Mouse (Mus musculus) forebrain, postnatal 0 days (tissue): ENCODE measurements around the gene Nrn1. TPM values are rescaled to one million over a fixed set of nuclear protein-coding genes. Genes with fewer than 3 reads are reported as not detected.

ENCODE experiments used
- ATAC-seq: fragments of 200-750 bp; cut with Nextera tagmentation; 2 replicates; pipeline ENCODE4 v1.8.0; 2017; ENCODE audit warnings: mild to moderate bottlenecking, moderate library complexity
- DNase-seq: peaks from one replicate; pipeline ENCODE4 v3.0.0-alpha.2; 2015
- H3K27ac ChIP-seq: fragments of 300-500 bp; sonication (generic); 2 replicates; pipeline ENCODE4 v1.5.1; 2014; ENCODE audit warnings: low read depth, mild to moderate bottlenecking, antibody characterized with exemption, low read length, moderate library complexity, mixed read lengths
- H3K27me3 ChIP-seq: fragments of 300-500 bp; sonication (generic); 2 replicates; pipeline ENCODE4 v1.6.1; 2014; ENCODE audit warnings: mild to moderate bottlenecking, low read length, mixed read lengths; ENCODE audit not compliant: insufficient read depth
- H3K36me3 ChIP-seq: fragments of 300-500 bp; sonication (generic); 2 replicates; pipeline ENCODE4 v1.6.1; 2014; ENCODE audit warnings: mild to moderate bottlenecking, moderate library complexity; ENCODE audit not compliant: insufficient read depth
- H3K4me1 ChIP-seq: fragments of 300-500 bp; sonication (generic); 2 replicates; pipeline ENCODE4 v1.6.1; 2014; ENCODE audit warnings: antibody characterized with exemption; ENCODE audit not compliant: insufficient read depth
- H3K4me2 ChIP-seq: fragments of 300-500 bp; sonication (generic); 2 replicates; pipeline ENCODE4 v1.6.1; 2014; ENCODE audit warnings: low read depth, mild to moderate bottlenecking, moderate library complexity
- H3K4me3 ChIP-seq: fragments of 300-500 bp; sonication (generic); 2 replicates; pipeline ENCODE4 v1.5.1; 2014; ENCODE audit warnings: low read depth, low read length, mixed read lengths
- H3K9ac ChIP-seq: fragments of 300-500 bp; sonication (generic); 2 replicates; pipeline ENCODE4 v1.6.1; 2014; ENCODE audit warnings: mild to moderate bottlenecking
- H3K9me3 ChIP-seq: fragments of 300-500 bp; sonication (generic); 2 replicates; pipeline ENCODE4 v1.6.1; 2016; ENCODE audit warnings: low read length
- CTCF ChIP-seq: sonication (generic); IDR thresholded peaks from 2 replicates; pipeline ENCODE4 v1.5.1; 2016; ENCODE audit warnings: antibody characterized with exemption, control low read depth, low read depth
- WGBS: fragments of 180-500 bp; shearing (Covaris S2); extraction: QIAGEN DNeasy Blood & Tissue Kit; methylation state at CpG from one replicate; pipeline ENCODE4 v1.1.7; 2014; 5-methylcytosine and 5-hydroxymethylcytosine counted together
- polyA plus RNA-seq: library from polyadenylated mRNA; unstranded; fragments of >200 nt; fragmentation: Nextera tagmentation; extraction: Ambion mirVana; gene quantifications from 2 replicates; pipeline ENCODE4 v1.2.1, GENCODE M21; 2015
- total RNA-seq: library from RNA; depleted of rRNA; stranded (reverse); fragments of >200 nt; gene quantifications from 2 replicates; pipeline ENCODE4 v1.2.3, GENCODE M21; 2014; rRNA removed

Gene Nrn1
- total RNA-seq (50.5 and 57.7 TPM in 2 replicates), polyA plus RNA-seq (24.9 and 35.1 TPM in 2 replicates)

DNA sequence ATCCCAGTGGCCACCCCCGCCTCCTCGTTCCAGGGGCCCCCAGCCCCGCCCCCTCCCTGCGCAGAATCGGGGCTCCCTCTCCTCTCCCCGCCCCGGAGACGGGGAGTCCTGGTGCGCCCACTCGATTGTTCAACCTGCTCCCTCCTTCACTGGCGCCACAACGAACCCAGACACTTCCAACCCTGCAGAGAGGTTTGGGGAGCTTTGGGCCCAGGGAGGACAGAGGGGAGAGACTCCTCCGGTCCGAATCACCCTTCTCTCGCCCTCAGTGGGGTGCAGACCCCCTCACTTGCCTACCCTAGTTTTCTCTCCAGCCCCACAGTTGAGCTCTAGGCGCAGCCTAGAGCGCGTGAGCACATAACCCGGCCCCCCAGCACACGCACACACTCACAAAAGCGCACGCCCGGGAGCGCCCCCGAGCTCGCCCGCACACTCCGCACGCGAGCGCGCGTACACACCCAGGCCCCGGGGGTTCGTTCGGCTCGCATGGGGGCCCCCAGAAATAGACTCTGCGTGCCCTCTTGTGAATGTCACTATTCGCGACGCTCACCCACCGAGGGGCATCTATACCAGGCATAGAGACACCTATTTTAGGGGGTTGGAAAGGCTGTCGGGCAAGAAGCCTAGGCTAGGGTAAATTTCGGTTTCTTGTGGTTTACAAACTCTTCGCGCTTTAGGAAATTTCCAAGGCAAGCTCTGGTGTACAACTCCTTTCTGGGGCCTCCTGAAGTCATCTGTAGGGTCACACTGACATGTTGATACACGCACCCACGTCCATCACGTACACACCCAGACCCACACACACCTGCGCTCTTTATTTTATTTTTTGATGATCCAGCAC, at the start of gene Nrn1:
TSS of gene Nrn1 (minus strand) at position 401 of the 841 bp plus-strand sequence.
- Histone ChIP-seq H3K36me3 (no peaks in the 10 kb centered on the region), H3K27me3 (peaks cover 9% of the 10 kb centered on the region; the same call in 1 of the 2 replicates), H3K27ac (peak within 1 kb of the TSS; percentile 89), H3K9me3 (no peaks in the 10 kb centered on the region), H3K4me2 (peak within 1 kb of the TSS; percentile 71), H3K4me3 (peak within 1 kb of the TSS; percentile 44), H3K9ac (peak within 1 kb of the TSS; percentile 60), H3K4me1 (no peaks in the 10 kb centered on the region)
- DNase-seq (peak; percentile 77), ATAC-seq (peak; percentile 66)
- no peak for TF ChIP-seq CTCF
- 2% methylated on average over 50 of the region's 50 CpGs for WGBS

DNA sequence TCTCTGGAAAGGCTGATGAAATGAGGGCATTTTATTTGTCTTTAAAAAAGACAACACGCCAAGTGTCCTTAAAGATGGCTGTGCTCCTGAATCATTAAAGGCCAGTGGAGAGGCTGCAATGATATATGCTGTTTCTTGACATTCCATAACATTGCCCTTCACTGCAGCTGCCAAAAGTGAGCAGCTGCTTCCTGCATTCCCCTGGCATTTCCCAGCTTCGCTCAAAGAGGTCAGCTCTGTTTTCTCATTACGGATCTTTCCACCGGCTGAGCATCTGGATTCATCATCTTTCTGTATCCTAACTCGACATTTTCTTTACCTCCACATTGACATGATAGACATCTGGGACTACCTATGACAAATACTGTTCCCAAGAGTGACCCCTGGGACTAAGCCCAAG, 44.7 kb upstream of the Nrn1 start:
- ATAC-seq (no peak), DNase-seq (no peak)
- Histone ChIP-seq H3K4me3 (no peak overlapping the region), H3K4me2 (no peak overlapping the region), H3K4me1 (no peaks in the 10 kb centered on the region), H3K9ac (no peak overlapping the region), H3K9me3 (no peaks in the 10 kb centered on the region), H3K27me3 (no peaks in the 10 kb centered on the region), H3K27ac (no peak overlapping the region), H3K36me3 (no peaks in the 10 kb centered on the region)
- TF ChIP-seq CTCF: no peak
- WGBS: 92% methylated on average over 5 of the region's 5 CpGs

DNA sequence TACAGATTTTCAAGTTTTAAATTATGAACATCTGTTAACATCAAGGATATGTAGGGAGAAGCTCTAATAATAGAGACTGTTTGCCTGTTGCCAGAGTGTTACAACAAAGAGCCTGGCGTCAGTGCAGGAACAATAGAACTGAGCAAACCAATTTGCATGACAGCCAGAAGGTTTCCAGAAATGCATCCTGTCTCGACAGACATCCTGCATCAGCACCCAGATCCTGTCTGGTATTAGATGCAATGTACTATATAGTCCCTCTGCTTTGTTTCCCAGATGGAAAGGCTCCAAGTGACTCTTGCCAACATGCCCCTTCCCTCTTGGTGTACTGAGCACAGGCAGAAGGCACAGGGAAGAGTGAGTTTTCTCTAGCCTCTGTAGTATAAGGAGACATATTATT, 31.9 kb upstream of the Nrn1 start:
- ATAC-seq: peak; percentile 68
- no peaks in the 10 kb centered on the region for H3K9me3 ChIP-seq
- H3K27me3 ChIP-seq: no peaks in the 10 kb centered on the region
- no peak overlapping the region for H3K4me3 ChIP-seq
- no peaks in the 10 kb centered on the region for H3K36me3 ChIP-seq
- no peak overlapping the region for H3K4me2 ChIP-seq
- WGBS: 16% methylated on average over 2 of the region's 2 CpGs
- no peak overlapping the region for H3K27ac ChIP-seq
- H3K4me1 ChIP-seq: no peaks in the 10 kb centered on the region
- no peak overlapping the region for H3K9ac ChIP-seq
- peak; percentile 53 for DNase-seq
- no peak for TF ChIP-seq CTCF

DNA sequence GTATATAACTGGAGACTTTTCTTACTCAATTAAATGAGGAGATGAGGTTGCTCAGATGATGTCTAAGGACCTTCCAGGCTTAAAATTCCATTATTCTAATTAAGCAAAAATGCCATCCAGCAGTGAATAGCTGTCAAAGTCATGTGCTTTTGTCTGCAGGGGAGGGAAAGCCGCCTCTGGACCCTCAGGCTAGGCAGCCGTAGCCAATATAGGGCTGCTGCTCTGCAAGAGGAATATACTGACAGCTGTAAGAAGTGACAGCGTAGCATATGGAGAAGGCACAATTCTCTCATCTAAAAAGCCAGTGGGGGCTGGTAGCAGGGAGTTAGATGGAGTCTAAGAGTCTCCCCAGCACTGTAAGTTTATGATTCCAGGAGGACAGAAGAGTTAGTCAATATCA, 16.9 kb upstream of the Nrn1 start:
- 43% methylated on average over 3 of the region's 3 CpGs for WGBS
- ATAC-seq: 0 out of 2 replicates have a peak, but pooled peaks have one; percentile 25
- no peak overlapping the region for H3K27ac ChIP-seq
- no peak overlapping the region for H3K4me3 ChIP-seq
- H3K36me3 ChIP-seq: no peaks in the 10 kb centered on the region
- no peak overlapping the region for H3K4me2 ChIP-seq
- H3K9ac ChIP-seq: no peak overlapping the region
- no peak for DNase-seq
- TF ChIP-seq CTCF: no peak
- H3K9me3 ChIP-seq: no peaks in the 10 kb centered on the region
- no peaks in the 10 kb centered on the region; the same call in 1 of the 2 replicates for H3K4me1 ChIP-seq
- H3K27me3 ChIP-seq: no peaks in the 10 kb centered on the region

DNA sequence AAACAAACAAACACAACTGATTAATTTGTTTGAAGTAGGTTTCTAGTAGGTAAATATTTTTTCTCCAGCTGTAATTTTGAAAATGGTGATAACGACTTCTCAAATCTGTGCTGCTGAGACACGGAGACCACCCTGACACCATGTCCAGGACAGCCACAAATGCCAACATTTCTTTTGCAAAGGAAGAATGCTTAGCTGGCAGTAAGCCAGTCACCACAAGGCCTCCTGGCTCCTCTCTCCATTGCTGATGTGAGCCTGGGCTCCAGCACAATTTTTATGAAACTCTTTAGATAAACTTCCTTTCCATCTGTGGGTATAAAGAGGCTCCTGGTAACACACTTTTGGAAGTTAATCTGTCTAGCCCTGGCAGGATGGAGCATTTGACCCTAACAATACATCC, 15.1 kb upstream of the Nrn1 start:
- DNase-seq: no peak

DNA sequence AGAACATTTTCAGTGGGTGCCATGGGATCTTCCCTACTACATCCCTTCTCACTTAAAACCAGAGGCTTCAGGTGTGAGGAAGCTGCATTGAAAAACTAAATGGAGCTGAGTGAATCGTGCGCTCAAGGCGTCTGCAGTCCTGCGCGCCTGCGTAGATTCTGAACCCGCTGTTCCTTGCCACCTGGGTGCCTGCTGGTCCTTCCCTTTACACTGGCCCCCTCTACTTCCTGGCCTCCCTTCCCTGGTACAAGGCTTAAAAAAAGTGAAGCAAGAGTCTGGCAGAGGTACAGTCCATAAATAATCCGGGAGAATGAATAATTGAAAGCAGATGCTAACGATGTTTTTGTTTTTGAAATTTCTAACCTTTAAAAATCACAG, 1.7 kb upstream of the Nrn1 start:
- H3K4me3 ChIP-seq: peak overlapping the region; percentile 44
- no peak for DNase-seq
- no peaks in the 10 kb centered on the region for H3K36me3 ChIP-seq
- H3K27ac ChIP-seq: peak overlapping the region; percentile 89; the same call in 1 of the 2 replicates
- H3K4me2 ChIP-seq: peak overlapping the region; percentile 71
- no peak for TF ChIP-seq CTCF
- ATAC-seq: no peak
- WGBS: 8% methylated on average over 9 of the region's 9 CpGs
- H3K9me3 ChIP-seq: no peaks in the 10 kb centered on the region
- no peaks in the 10 kb centered on the region for H3K27me3 ChIP-seq
- H3K9ac ChIP-seq: peak overlapping the region; percentile 60
- no peaks in the 10 kb centered on the region for H3K4me1 ChIP-seq

More for the DNA sequence above, 15.1 kb upstream of the Nrn1 start:
- Histone ChIP-seq H3K4me2 (no peak overlapping the region), H3K4me3 (no peak overlapping the region), H3K27ac (no peak overlapping the region), H3K27me3 (no peaks in the 10 kb centered on the region), H3K36me3 (no peaks in the 10 kb centered on the region), H3K9me3 (no peaks in the 10 kb centered on the region), H3K9ac (no peak overlapping the region), H3K4me1 (no peaks in the 10 kb centered on the region; the same call in 1 of the 2 replicates)
- 33% methylated on average over 2 of the region's 2 CpGs for WGBS
- no peak for TF ChIP-seq CTCF
- no peak for ATAC-seq

DNA sequence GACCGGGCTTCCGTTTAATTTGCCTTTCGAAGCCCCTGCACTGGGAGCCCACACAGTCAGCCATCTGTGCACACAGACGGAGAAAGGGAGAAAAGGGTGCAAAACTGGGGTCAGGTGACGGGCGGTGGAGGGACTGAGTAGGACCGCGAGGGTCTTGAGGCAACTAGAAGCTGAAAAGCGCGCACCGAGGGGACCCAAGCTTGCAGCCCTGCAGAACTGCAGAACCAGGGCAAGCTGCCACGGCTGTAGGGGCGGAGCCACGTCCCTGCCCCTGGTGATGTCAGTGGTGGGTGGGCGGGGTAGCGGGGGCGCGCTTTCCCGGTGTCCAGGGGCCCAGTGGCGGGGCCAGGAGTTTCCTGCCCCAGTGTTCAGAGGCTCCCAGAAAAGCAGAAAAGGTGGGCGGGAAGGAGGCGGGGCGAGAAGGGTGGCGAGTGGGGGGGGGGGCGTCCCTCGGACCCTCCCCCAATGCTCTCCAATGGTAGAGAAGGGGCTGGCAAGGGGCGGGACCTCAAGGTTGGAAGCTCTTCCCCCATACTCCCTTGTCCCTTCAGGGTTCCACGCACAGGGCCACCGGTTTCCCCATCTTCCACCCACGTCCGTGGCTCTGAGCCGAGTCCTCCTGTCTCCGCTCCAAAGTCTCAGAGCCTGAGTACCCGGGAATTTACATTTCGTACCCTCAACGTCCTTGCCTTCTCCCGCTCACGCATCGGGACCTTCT, 1.1 kb upstream of the Nrn1 start:
- WGBS: 2% methylated on average over 38 of the region's 39 CpGs
- Histone ChIP-seq H3K27ac (peak overlapping the region; percentile 89), H3K4me2 (peak overlapping the region; percentile 71), H3K36me3 (no peaks in the 10 kb centered on the region), H3K4me1 (no peaks in the 10 kb centered on the region), H3K4me3 (peak overlapping the region; percentile 44), H3K9ac (peak overlapping the region; percentile 60), H3K9me3 (no peaks in the 10 kb centered on the region), H3K27me3 (0 out of 2 replicates have a peak, but pooled peaks cover under 1% of the 10 kb centered on the region)
- DNase-seq: peak; percentile 90
- TF ChIP-seq CTCF: no peak
- peak; percentile 77 for ATAC-seq
